ENCODE assay signal across 1 mouse cellular context in the genomic region with DNA sequence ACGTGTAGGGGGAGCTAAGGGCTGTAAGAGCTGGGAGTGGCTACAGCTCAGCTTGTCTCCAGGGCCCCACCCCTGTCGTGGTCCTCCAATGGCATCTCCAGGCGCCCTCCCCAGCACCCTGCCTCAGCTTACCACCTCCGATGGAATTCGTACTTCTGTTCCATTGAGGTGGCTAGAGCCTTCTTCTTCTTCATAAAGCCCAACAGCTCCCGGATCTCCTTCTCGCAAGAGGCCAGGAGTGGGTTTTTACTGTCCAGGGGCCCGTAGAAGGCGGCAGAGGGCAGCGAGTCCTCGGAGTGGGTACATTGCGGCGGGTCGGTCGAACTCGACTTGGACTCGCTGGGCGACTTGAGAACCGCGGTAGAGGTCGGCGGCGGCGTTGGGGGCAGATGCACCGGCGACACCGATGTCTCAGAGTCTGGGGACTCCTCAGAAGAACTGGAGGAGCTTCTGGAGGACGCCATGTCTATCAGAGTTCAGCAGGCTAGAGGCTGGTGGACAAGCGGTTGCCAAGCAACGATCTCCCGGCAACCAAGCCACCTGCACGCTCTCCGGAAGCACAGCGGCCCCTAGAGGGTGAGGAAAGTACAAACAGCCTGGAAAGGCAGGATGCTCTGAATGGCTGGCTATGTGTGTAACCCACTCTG.
TF ChIP-seq lines count a peak whose summit lies in the region.

Cfap54 (minus strand) TSS at position 486 of the 647 bp plus-strand sequence.

TF ChIP-seq in CH12.LX, 34 proteins besides CTCF, POLR2A, EP300 and RAD21:
- TF ChIP-seq MXI1 (IDR thresholded peaks at IDR 0.05; ENCODE audit: low read depth, low read length): peak; percentile 100
- peak; percentile 75 for TF ChIP-seq ELF1 (IDR thresholded peaks at IDR 0.05; ENCODE audit: low read depth, low read length)
- 0 out of 2 replicates have a peak, but pooled peaks have one; percentile 36 for TF ChIP-seq HCFC1 (IDR thresholded peaks at IDR 0.05; ENCODE audit: low read depth, low read length)
- TF ChIP-seq SIN3A (IDR thresholded peaks at IDR 0.05; ENCODE audit: low read length): peak; percentile 98
- TF ChIP-seq JUN (IDR thresholded peaks at IDR 0.05; ENCODE audit: insufficient read depth, low read depth, low read length): no peak
- peak; percentile 67; the same call in 1 of the 2 replicates for TF ChIP-seq TCF12 (IDR thresholded peaks at IDR 0.05; ENCODE audit: low read depth, low read length)
